Mouse (Mus musculus) liver, embryonic 16.5 days (tissue): Measurements from ENCODE around the gene Best3. TPM values are rescaled to one million over a fixed set of nuclear protein-coding genes. Genes with fewer than 3 reads are reported as not detected.
"Not testable (repeated sequence)": the region's sequence is repeated elsewhere in the genome, so short reads cannot be mapped to it uniquely, and the experiment has no call there.

Experiments used
- ATAC-seq: fragments of 200-750 bp; cut with Nextera tagmentation; 2 replicates; pipeline ENCODE4 v1.8.0; 2017; ENCODE audit warnings: low read depth, mild to moderate bottlenecking, moderate number of reproducible peaks, moderate library complexity
- H3K27ac ChIP-seq: fragments of 300-500 bp; sonication (generic); 2 replicates; pipeline ENCODE4 v1.5.1; 2014; ENCODE audit warnings: mild to moderate bottlenecking, low read length
- H3K27me3 ChIP-seq: fragments of 300-500 bp; sonication (generic); 2 replicates; pipeline ENCODE4 v1.6.1; 2014; ENCODE audit warnings: low read depth, low read length, mixed read lengths; ENCODE audit not compliant: control insufficient read depth, insufficient read depth
- H3K36me3 ChIP-seq: fragments of 300-500 bp; sonication (generic); 2 replicates; pipeline ENCODE4 v1.6.1; 2014; ENCODE audit warnings: mild to moderate bottlenecking; ENCODE audit not compliant: control insufficient read depth, insufficient read depth
- H3K4me1 ChIP-seq: fragments of 300-500 bp; sonication (generic); 2 replicates; pipeline ENCODE4 v1.6.1; 2014; ENCODE audit warnings: low read depth, low read length, mixed read lengths; ENCODE audit not compliant: control insufficient read depth
- H3K4me2 ChIP-seq: fragments of 300-500 bp; sonication (generic); 2 replicates; pipeline ENCODE4 v1.6.1; 2014; ENCODE audit warnings: low read depth, low read length, mixed read lengths
- H3K4me3 ChIP-seq: fragments of 300-500 bp; sonication (generic); 2 replicates; pipeline ENCODE4 v1.5.1; 2014; ENCODE audit warnings: low read depth, mild to moderate bottlenecking, low read length
- H3K9ac ChIP-seq: fragments of 300-500 bp; sonication (generic); 2 replicates; pipeline ENCODE4 v1.6.1; 2014; ENCODE audit warnings: low read depth, low read length
- H3K9me3 ChIP-seq: fragments of 300-500 bp; sonication (generic); replicated peaks from 2 replicates; pipeline ENCODE4 v1.6.1; 2016; ENCODE audit warnings: low read length; ENCODE audit not compliant: control insufficient read depth
- WGBS: fragments of 180-500 bp; shearing (Covaris S2); extraction: QIAGEN DNeasy Blood & Tissue Kit; methylation state at CpG from one replicate; pipeline ENCODE4 v1.1.7; 2014; ENCODE audit not compliant: insufficient replicate concordance; 5-methylcytosine and 5-hydroxymethylcytosine counted together
- polyA plus RNA-seq: library from polyadenylated mRNA; unstranded; fragments of >200 nt; fragmentation: Nextera tagmentation; extraction: Ambion mirVana; gene quantifications from 2 replicates; pipeline ENCODE4 v1.2.1, GENCODE M21; 2015

The Best3 gene
- polyA plus RNA-seq, 1 experiment from 2014 or later = 0.07 TPM

DNA sequence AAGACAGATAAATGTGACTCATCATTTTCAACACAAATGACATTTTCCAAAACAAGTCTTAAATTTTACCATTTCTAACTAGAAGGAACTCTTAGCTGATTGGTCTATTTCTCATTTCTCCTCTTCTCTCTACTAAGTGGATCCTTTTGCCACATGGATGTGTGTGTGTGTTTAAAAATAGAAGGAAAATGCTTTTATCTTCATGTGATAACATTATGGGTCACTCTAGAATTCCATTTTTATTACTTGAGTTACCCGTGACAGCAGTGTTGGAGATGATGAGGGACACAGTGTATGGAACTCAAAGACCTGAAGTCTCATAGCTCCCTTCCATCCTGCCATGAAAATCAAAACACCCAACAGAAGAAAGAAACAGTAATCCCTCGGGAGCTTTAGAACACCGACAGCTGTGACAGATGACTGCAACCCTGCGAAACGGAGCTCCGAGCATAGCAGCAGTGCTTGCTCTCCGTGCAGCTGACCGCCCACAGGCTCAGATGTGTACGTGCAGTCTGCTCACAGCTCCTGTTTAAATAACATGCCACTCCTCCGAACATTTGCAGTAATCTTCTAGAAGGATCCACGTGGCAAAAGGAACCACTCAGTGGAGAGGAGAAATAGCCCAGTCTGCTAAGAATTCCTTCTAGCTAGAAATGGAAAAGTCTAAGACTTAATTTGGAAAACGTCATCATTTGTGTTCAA, 27.7 kb downstream of the Best3 start:
- WGBS = 48% methylated on average over 12 of the region's 12 CpGs
- H3K9me3 ChIP-seq = no peaks in the 10 kb centered on the region
- ATAC-seq = peak; percentile 43; the same call in 1 of the 2 replicates
- H3K36me3 ChIP-seq = no peaks in the 10 kb centered on the region
- H3K4me1 ChIP-seq = no peaks in the 10 kb centered on the region
- H3K27ac ChIP-seq = no peak overlapping the region
- H3K9ac ChIP-seq = no peak overlapping the region
- H3K4me2 ChIP-seq = no peak overlapping the region
- H3K27me3 ChIP-seq = no peaks in the 10 kb centered on the region
- no peak overlapping the region for H3K4me3 ChIP-seq

DNA sequence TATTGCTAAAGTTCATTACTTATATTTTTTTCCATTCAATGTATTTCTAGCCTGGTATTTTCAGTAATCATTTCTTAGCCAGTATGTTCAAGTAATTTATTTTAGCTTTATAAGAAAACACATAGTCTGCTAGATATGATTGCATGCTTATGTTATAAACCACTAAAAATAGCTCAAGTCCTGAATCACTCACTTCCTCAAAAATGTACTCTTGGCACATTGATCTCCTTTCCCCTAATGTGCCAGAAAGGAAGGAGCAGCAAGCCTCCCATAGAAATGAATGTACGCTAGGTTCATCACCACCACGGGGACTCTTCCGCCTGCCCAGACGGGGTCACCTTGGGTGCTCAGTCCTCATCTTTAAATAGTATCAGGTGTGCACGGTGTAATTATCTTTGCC, 28.5 kb downstream of the Best3 start:
- H3K27me3 ChIP-seq = no peaks in the 10 kb centered on the region
- no peak overlapping the region for H3K9ac ChIP-seq
- no peak overlapping the region for H3K4me3 ChIP-seq
- WGBS = 75% methylated on average over 5 of the region's 5 CpGs
- H3K9me3 ChIP-seq = no peaks in the 10 kb centered on the region
- H3K4me2 ChIP-seq = no peak overlapping the region
- H3K27ac ChIP-seq = no peak overlapping the region
- H3K4me1 ChIP-seq = no peaks in the 10 kb centered on the region
- no peaks in the 10 kb centered on the region for H3K36me3 ChIP-seq
- ATAC-seq = no peak

DNA sequence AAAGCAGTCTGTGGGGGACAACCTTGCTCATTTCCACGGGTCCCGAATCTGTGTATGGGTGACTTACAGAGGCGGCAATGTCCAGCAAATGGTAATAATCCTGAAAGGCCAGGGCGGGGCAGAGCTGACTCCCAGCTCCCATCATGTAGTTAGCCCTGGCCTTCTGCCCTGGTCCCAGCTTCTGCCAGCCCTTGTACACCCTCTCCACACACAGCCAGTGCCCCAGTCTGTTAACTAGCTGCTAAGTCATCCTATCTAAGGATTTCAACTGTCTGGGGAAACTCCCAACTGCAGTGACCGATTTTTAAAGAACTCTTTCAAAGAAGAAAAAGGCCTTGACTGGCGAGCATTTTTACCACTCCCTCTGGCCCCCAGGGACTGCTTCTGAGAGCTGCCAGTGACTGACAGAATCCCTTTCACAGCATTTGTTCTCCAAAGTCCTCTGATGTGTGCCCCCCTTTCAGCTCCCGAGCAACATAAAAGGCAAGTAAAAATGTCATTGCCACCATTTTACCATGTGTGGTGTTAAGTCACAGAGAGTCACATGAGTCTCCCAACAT, 32.2 kb downstream of the Best3 start:
- no peaks in the 10 kb centered on the region for H3K27me3 ChIP-seq
- no peak overlapping the region for H3K4me3 ChIP-seq
- no peaks in the 10 kb centered on the region for H3K4me1 ChIP-seq
- H3K27ac ChIP-seq = no peak overlapping the region
- WGBS = 62% methylated on average over 7 of the region's 7 CpGs
- H3K9ac ChIP-seq = no peak overlapping the region
- no peak for ATAC-seq
- no peaks in the 10 kb centered on the region for H3K36me3 ChIP-seq
- H3K9me3 ChIP-seq = no peaks in the 10 kb centered on the region
- no peak overlapping the region for H3K4me2 ChIP-seq

DNA sequence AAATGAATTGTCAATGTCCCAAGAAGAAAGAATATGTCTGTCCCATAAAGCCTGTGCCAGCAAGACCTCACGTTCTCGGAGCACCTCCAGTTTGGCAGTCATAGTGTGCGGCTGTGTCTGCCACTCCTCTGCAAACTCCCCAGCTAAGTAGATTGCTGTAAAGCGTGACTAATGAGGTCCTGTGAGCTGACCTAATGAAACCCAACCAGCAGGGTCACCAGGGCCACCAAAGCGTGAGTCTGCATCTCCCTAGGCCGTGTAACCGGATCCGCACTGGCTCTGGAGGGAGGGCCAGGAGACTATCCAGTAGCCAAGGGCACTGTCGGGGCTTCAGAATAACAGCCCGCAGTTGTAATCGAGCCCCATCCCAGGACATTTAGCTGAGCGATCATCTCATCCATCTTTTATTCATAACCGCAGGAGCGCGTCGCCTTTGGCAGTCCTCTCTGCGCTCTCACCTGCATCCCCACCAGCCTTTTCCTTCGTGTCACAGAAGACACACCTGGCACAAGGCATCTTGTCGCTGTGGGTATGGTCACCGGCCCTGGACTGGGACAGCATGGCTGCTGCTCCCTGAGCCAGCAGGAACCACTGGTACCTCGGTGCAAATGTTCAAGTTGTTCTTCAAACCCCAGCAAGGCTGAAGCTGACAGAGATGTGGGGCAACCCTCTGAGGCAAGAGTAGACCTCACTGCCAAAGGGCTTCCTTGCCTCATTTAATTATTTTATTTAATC, 35.1 kb downstream of the Best3 start:
- H3K9ac ChIP-seq = no peak overlapping the region
- H3K36me3 ChIP-seq = no peaks in the 10 kb centered on the region
- ATAC-seq = no peak
- no peak overlapping the region for H3K4me3 ChIP-seq
- no peak overlapping the region for H3K27ac ChIP-seq
- H3K9me3 ChIP-seq = no peaks in the 10 kb centered on the region
- WGBS = 46% methylated on average over 21 of the region's 21 CpGs
- no peaks in the 10 kb centered on the region for H3K4me1 ChIP-seq
- no peak overlapping the region for H3K4me2 ChIP-seq
- peaks cover 7% of the 10 kb centered on the region for H3K27me3 ChIP-seq

DNA sequence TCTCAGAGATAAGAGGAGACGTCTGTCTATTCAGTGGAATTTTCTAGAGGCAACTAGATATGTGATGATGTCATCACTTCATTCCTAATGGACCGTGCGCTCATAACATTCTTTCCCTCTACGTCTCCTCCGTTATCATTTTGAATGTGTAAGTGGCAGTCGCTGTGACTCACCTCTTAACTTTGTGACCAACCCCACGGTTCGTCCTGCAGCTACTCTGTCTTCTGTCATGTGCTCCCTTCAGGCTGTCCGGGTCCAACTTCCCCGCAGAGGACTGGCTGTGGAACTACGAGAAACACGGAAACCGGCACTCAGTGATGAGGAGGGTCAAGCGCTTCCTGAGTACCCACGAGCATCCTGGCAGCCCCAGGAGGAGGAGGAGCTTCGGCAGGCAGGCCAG, 37.6 kb downstream of the Best3 start:
- Histone ChIP-seq H3K4me1 (no peaks in the 10 kb centered on the region), H3K27me3 (peaks cover 7% of the 10 kb centered on the region), H3K36me3 (no peaks in the 10 kb centered on the region), H3K9me3 (no peaks in the 10 kb centered on the region), H3K9ac (no peak overlapping the region), H3K27ac (no peak overlapping the region), H3K4me2 (0 out of 2 replicates have a peak overlapping the region, but pooled peaks have one; percentile 24), H3K4me3 (no peak overlapping the region)
- WGBS = 29% methylated on average over 16 of the region's 16 CpGs
- ATAC-seq = no peak

DNA sequence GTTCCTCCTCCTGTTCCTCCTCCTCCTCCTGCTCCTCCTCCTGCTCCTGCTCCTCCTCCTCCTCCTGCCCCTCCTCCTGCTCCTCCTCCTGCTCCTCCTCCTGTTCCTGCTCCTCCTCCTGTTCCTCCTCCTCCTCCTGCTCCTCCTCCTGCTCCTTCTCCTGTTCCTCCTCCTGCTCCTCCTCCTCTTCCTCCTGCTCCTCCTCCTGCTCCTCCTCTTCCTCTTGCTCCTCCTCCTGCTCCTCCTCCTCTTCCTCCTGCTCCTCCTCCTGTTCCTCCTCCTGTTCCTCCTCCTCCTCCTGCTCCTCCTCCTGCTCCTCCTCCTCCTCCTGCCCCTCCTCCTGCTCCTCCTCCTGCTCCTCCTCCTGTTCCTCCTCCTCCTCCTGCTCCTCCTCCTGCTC, 39.7 kb downstream of the Best3 start:
- H3K4me2 ChIP-seq, ATAC-seq, H3K27me3 ChIP-seq, H3K4me1 ChIP-seq, H3K9me3 ChIP-seq, H3K36me3 ChIP-seq, H3K27ac ChIP-seq, H3K4me3 ChIP-seq, H3K9ac ChIP-seq: not testable (repeated sequence)

DNA sequence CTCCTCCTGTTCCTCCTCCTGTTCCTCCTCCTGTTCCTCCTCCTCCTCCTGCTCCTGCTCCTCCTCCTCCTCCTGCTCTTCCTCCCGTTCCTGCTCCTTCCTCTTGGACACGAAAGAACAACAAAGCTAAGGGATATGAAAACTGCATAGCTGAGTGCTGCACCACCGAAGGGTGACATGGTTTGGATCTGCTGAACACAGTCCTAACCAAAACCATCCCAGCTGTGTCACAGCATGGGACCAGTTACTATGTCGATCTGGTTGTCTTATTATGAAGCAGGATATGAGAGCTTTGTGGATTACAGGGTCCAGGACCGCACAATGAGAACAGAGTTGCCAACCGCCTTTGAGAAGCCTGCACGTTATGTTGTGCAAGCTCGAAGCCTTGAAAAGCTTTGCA, 40.1 kb downstream of the Best3 start:
- Histone ChIP-seq H3K4me3 (no peak overlapping the region), H3K4me1 (no peaks in the 10 kb centered on the region), H3K27ac (no peak overlapping the region), H3K4me2 (no peak overlapping the region), H3K27me3 (peaks cover 7% of the 10 kb centered on the region), H3K36me3 (no peaks in the 10 kb centered on the region), H3K9me3 (no peaks in the 10 kb centered on the region), H3K9ac (no peak overlapping the region)
- ATAC-seq = no peak
- WGBS = 66% methylated on average over 8 of the region's 8 CpGs

DNA sequence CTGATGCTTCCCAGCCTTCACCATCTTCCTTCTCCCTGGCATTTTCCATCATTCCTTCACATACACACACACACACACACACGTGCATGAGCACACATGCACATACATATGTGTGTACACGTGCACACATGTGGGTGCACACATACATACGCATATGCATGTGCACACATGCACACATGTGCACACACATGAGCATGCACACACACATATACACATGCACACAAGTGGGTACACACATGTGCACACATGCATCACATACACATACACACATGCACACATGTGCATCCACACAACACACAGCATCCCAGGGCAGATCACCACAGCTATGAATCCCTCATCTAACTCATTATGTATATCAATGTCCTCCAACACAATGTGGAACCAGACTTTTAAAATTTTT, 45.0 kb downstream of the Best3 start:
- Histone ChIP-seq H3K27me3 (no peaks in the 10 kb centered on the region), H3K9me3 (no peaks in the 10 kb centered on the region), H3K4me2 (no peak overlapping the region), H3K9ac (no peak overlapping the region), H3K27ac (no peak overlapping the region), H3K4me1 (no peaks in the 10 kb centered on the region), H3K4me3 (no peak overlapping the region), H3K36me3 (no peaks in the 10 kb centered on the region)
- WGBS = 66% methylated on average over 3 of the region's 3 CpGs
- no peak for ATAC-seq

DNA sequence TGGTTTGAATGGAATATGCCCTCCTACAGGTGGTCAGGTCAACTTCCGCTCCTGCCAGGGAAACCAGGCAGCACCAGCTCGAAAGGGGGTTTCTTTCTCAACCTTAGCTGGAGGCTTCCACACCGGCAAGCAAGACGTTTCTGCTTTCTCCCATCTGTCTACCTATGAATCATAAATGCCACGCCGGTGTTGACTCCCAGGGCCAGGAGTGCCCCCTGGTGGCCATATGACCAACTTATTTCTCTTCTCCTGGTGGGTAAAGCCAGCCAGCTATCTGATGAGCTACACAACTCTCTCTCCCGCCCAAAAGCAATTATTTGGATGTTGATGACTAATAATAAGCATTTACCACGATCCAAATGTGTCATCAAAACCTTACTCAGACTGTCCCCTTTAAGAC, 47.7 kb downstream of the Best3 start:
- no peak overlapping the region for H3K27ac ChIP-seq
- no peaks in the 10 kb centered on the region for H3K4me1 ChIP-seq
- H3K36me3 ChIP-seq = no peaks in the 10 kb centered on the region
- no peak overlapping the region for H3K9ac ChIP-seq
- no peaks in the 10 kb centered on the region for H3K27me3 ChIP-seq
- ATAC-seq = no peak; the same call in 1 of the 2 replicates
- H3K4me2 ChIP-seq = no peak overlapping the region
- no peaks in the 10 kb centered on the region for H3K9me3 ChIP-seq
- WGBS = 15% methylated on average over 8 of the region's 8 CpGs
- H3K4me3 ChIP-seq = no peak overlapping the region
